Mouse (Mus musculus): ENCODE measurements around the gene Zfyve27. TPM values are rescaled to one million over a fixed set of nuclear protein-coding genes. Genes with fewer than 3 reads are reported as not detected.

The Zfyve27 gene
- polyA plus RNA-seq (2014; fragmentation: Nextera tagmentation; extraction: Ambion mirVana): 22.4 and 23.1 TPM in 2 replicates

DNA sequence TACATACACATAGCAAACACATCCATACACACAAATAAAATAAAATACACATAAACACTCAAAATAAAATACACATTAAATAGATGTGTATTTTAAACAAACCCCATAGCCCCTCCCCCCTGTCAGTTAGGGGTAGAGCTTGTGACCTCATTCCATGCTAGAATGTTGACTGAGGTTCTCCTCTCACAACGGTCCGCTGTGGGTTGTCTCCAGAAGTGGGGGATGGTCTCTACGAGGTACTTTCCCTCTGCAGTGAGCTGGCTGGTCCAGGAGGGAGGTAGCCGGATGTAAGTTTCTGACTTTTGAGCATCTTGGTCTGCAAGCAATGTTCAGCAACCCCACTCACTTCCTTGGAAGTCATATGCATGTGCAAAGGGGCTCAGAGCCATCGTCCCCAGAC lies at the start of gene Zfyve27:
Gene Zfyve27, plus strand, starts transcription at position 188 of the 400 bp plus-strand sequence.
- WGBS: 80% methylated on average over 5 of the region's 5 CpGs
- no peak for ATAC-seq (replicated peaks; ENCODE audit: low FRiP score)
- Histone ChIP-seq H3K27ac (ENCODE audit: low read depth, low read length) (no peak within 1 kb of the TSS), H3K9me3 (ENCODE audit: control insufficient read depth, low read length) (no peaks in the 10 kb centered on the region), H3K4me2 (ENCODE audit: low read depth, low read length, severe bottlenecking) (no peak within 1 kb of the TSS), H3K4me3 (ENCODE audit: low read depth, low read length) (no peak within 1 kb of the TSS), H3K36me3 (ENCODE audit: control insufficient read depth, insufficient read depth, low read length) (no peaks in the 10 kb centered on the region), H3K27me3 (ENCODE audit: control insufficient read depth, insufficient read depth, low read length) (0 out of 2 replicates have a peak, but pooled peaks cover 2% of the 10 kb centered on the region), H3K9ac (ENCODE audit: low read length) (no peak within 1 kb of the TSS), H3K4me1 (replicated peaks; ENCODE audit: control insufficient read depth, insufficient read depth, low read length) (no peaks in the 10 kb centered on the region)
- DNase-seq (ENCODE audit: low spot score): no peak

- no peaks in the 10 kb centered on the region; the same call in 1 of the 2 replicates for H3K36me3 ChIP-seq (ENCODE audit: control insufficient read depth, insufficient read depth, low read length)
- H3K4me3 ChIP-seq (ENCODE audit: low read depth, low read length): no peak overlapping the region
- H3K9me3 ChIP-seq (ENCODE audit: control insufficient read depth, low read length): no peaks in the 10 kb centered on the region
- no peak for DNase-seq (ENCODE audit: low spot score)
- no peaks in the 10 kb centered on the region for H3K27me3 ChIP-seq (ENCODE audit: control insufficient read depth, insufficient read depth, low read length)
- 83% methylated on average over 4 of the region's 4 CpGs for WGBS
- H3K4me1 ChIP-seq (replicated peaks; ENCODE audit: control insufficient read depth, insufficient read depth, low read length): no peaks in the 10 kb centered on the region
- H3K4me2 ChIP-seq (ENCODE audit: low read depth, low read length, severe bottlenecking): no peak overlapping the region
- ATAC-seq (replicated peaks; ENCODE audit: low FRiP score): no peak
- H3K27ac ChIP-seq (ENCODE audit: low read depth, low read length): no peak overlapping the region
- no peak overlapping the region for H3K9ac ChIP-seq (ENCODE audit: low read length)
Observed at GRCm38 (mm10) chr19:42115783-42116335, 47.9 kb upstream of the Zfyve27 start.

GRCm38 (mm10) chr19:42118142-42118541 lies 45.6 kb upstream of the Zfyve27 start:
- Histone ChIP-seq H3K4me3 (ENCODE audit: low read depth, low read length) (no peak overlapping the region), H3K4me2 (ENCODE audit: low read depth, low read length, severe bottlenecking) (no peak overlapping the region), H3K4me1 (replicated peaks; ENCODE audit: control insufficient read depth, insufficient read depth, low read length) (no peaks in the 10 kb centered on the region), H3K27ac (ENCODE audit: low read depth, low read length) (no peak overlapping the region), H3K27me3 (ENCODE audit: control insufficient read depth, insufficient read depth, low read length) (no peaks in the 10 kb centered on the region), H3K9ac (ENCODE audit: low read length) (no peak overlapping the region), H3K9me3 (ENCODE audit: control insufficient read depth, low read length) (no peaks in the 10 kb centered on the region), H3K36me3 (ENCODE audit: control insufficient read depth, insufficient read depth, low read length) (peaks cover 2% of the 10 kb centered on the region; the same call in 1 of the 2 replicates)
- no peak for ATAC-seq (replicated peaks; ENCODE audit: low FRiP score)
- no peak for DNase-seq (ENCODE audit: low spot score)
- 93% methylated on average over 9 of the region's 9 CpGs for WGBS

GRCm38 (mm10) chr19:42118596-42118995 lies 45.2 kb upstream of the Zfyve27 start:
- H3K9ac ChIP-seq (ENCODE audit: low read length): no peak overlapping the region
- H3K4me3 ChIP-seq (ENCODE audit: low read depth, low read length): no peak overlapping the region
- no peaks in the 10 kb centered on the region for H3K9me3 ChIP-seq (ENCODE audit: control insufficient read depth, low read length)
- no peaks in the 10 kb centered on the region for H3K27me3 ChIP-seq (ENCODE audit: control insufficient read depth, insufficient read depth, low read length)
- no peak for ATAC-seq (replicated peaks; ENCODE audit: low FRiP score)
- WGBS: 85% methylated on average over 5 of the region's 5 CpGs
- no peak overlapping the region for H3K27ac ChIP-seq (ENCODE audit: low read depth, low read length)
- no peaks in the 10 kb centered on the region for H3K4me1 ChIP-seq (replicated peaks; ENCODE audit: control insufficient read depth, insufficient read depth, low read length)
- no peak overlapping the region for H3K4me2 ChIP-seq (ENCODE audit: low read depth, low read length, severe bottlenecking)
- no peak for DNase-seq (ENCODE audit: low spot score)
- peaks cover 2% of the 10 kb centered on the region; the same call in 1 of the 2 replicates for H3K36me3 ChIP-seq (ENCODE audit: control insufficient read depth, insufficient read depth, low read length)

GRCm38 (mm10) chr19:42120451-42120850 lies 43.3 kb upstream of the Zfyve27 start:
- H3K36me3 ChIP-seq (ENCODE audit: control insufficient read depth, insufficient read depth, low read length): peaks cover 2% of the 10 kb centered on the region; the same call in 1 of the 2 replicates
- DNase-seq (ENCODE audit: low spot score): no peak
- WGBS: 95% methylated on average over 8 of the region's 8 CpGs

DNA sequence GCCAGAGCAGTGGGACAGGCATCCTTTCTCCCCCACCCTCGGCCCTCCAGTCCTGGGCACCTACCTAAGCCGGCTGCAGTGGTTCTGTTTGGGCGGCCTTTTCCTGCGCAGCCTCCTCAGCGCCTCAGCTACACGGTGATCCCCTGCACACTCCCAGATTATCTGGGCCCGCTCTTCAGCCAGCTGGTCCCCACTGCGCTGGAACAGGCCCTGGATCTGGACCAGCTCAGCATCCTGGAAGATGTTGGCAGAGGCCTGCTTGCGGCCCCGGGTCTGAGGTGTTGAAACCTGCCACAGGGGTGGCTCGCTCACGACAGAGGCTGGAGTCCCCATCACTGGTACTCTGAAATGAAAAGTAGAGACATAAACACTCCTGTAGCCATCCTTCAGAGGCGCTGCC lies 39.1 kb upstream of the Zfyve27 start:
- Histone ChIP-seq H3K4me1 (replicated peaks; ENCODE audit: control insufficient read depth, insufficient read depth, low read length) (peaks cover 2% of the 10 kb centered on the region), H3K9me3 (ENCODE audit: control insufficient read depth, low read length) (no peaks in the 10 kb centered on the region), H3K9ac (ENCODE audit: low read length) (no peak overlapping the region), H3K27ac (ENCODE audit: low read depth, low read length) (no peak overlapping the region), H3K4me2 (ENCODE audit: low read depth, low read length, severe bottlenecking) (no peak overlapping the region), H3K27me3 (ENCODE audit: control insufficient read depth, insufficient read depth, low read length) (no peaks in the 10 kb centered on the region), H3K36me3 (ENCODE audit: control insufficient read depth, insufficient read depth, low read length) (peaks cover 2% of the 10 kb centered on the region; the same call in 1 of the 2 replicates), H3K4me3 (ENCODE audit: low read depth, low read length) (no peak overlapping the region)
- WGBS: 86% methylated on average over 13 of the region's 13 CpGs
- no peak for ATAC-seq (replicated peaks; ENCODE audit: low FRiP score)
- DNase-seq (ENCODE audit: low spot score): no peak

More at GRCm38 (mm10) chr19:42120451-42120850, 43.3 kb upstream of the Zfyve27 start:
- Histone ChIP-seq H3K27me3 (ENCODE audit: control insufficient read depth, insufficient read depth, low read length) (no peaks in the 10 kb centered on the region), H3K4me2 (ENCODE audit: low read depth, low read length, severe bottlenecking) (no peak overlapping the region), H3K9me3 (ENCODE audit: control insufficient read depth, low read length) (no peaks in the 10 kb centered on the region), H3K9ac (ENCODE audit: low read length) (no peak overlapping the region), H3K4me1 (replicated peaks; ENCODE audit: control insufficient read depth, insufficient read depth, low read length) (no peaks in the 10 kb centered on the region), H3K4me3 (ENCODE audit: low read depth, low read length) (no peak overlapping the region), H3K27ac (ENCODE audit: low read depth, low read length) (no peak overlapping the region)
- no peak for ATAC-seq (replicated peaks; ENCODE audit: low FRiP score)

GRCm38 (mm10) chr19:42125501-42126218 lies 38.1 kb upstream of the Zfyve27 start:
- 85% methylated on average over 11 of the region's 11 CpGs for WGBS
- DNase-seq (ENCODE audit: low spot score) (no peak), ATAC-seq (replicated peaks; ENCODE audit: low FRiP score) (no peak)
- no peaks in the 10 kb centered on the region for H3K27me3 ChIP-seq (ENCODE audit: control insufficient read depth, insufficient read depth, low read length)
- no peak overlapping the region for H3K9ac ChIP-seq (ENCODE audit: low read length)
- H3K4me1 ChIP-seq (replicated peaks; ENCODE audit: control insufficient read depth, insufficient read depth, low read length): peaks cover 4% of the 10 kb centered on the region
- H3K27ac ChIP-seq (ENCODE audit: low read depth, low read length): no peak overlapping the region
- no peak overlapping the region for H3K4me3 ChIP-seq (ENCODE audit: low read depth, low read length)
- H3K4me2 ChIP-seq (ENCODE audit: low read depth, low read length, severe bottlenecking): no peak overlapping the region
- H3K9me3 ChIP-seq (ENCODE audit: control insufficient read depth, low read length): no peaks in the 10 kb centered on the region
- peaks cover 2% of the 10 kb centered on the region; the same call in 1 of the 2 replicates for H3K36me3 ChIP-seq (ENCODE audit: control insufficient read depth, insufficient read depth, low read length)

GRCm38 (mm10) chr19:42126219-42126605 lies 37.5 kb upstream of the Zfyve27 start:
- DNase-seq (ENCODE audit: low spot score): no peak
- peaks cover 2% of the 10 kb centered on the region; the same call in 1 of the 2 replicates for H3K36me3 ChIP-seq (ENCODE audit: control insufficient read depth, insufficient read depth, low read length)
- WGBS: 84% methylated on average over 6 of the region's 6 CpGs
- no peak overlapping the region for H3K27ac ChIP-seq (ENCODE audit: low read depth, low read length)
- ATAC-seq (replicated peaks; ENCODE audit: low FRiP score): no peak
- no peaks in the 10 kb centered on the region for H3K9me3 ChIP-seq (ENCODE audit: control insufficient read depth, low read length)
- peaks cover 4% of the 10 kb centered on the region for H3K4me1 ChIP-seq (replicated peaks; ENCODE audit: control insufficient read depth, insufficient read depth, low read length)
- H3K4me3 ChIP-seq (ENCODE audit: low read depth, low read length): no peak overlapping the region
- H3K9ac ChIP-seq (ENCODE audit: low read length): no peak overlapping the region
- H3K4me2 ChIP-seq (ENCODE audit: low read depth, low read length, severe bottlenecking): no peak overlapping the region
- no peaks in the 10 kb centered on the region for H3K27me3 ChIP-seq (ENCODE audit: control insufficient read depth, insufficient read depth, low read length)

Measured in forebrain, embryonic 11.5 days (tissue).